Mouse (Mus musculus): ENCODE results near the gene Prkx.

The Prkx gene

DNA sequence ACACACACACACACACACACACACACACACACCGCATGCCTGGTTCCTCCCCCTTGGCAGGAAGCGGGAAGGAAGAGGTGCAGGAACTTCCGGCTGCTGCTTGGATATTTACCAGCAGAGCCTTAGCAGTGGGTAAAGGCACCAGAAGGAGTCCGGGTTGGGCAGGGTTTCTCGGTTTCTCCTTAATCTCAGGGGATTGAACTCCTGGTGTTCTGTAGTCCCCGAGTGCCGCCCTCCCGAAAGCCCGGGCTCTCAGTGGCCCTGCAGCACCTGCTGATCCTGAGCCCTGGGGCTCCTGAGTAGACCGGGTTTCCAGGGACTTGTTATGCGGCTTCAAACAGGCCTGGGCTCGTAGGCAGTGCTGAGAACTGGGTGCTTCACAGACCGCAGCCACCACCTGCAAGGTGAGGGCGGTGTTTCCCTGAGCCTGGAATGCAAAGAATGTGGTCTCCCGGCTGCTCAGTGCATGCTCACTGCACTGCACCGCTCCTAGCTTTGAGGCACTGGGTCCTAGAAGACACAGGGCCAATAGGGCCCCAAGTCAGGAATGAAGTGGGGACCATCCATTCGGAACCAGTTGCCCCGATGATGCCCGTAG lies at the start of gene Prkx:
Gene Prkx (minus strand): TSS at position 41 of the 598 bp plus-strand sequence.
- DNase-seq, result peak; percentile 58 to 70

GRCm38 (mm10) chrX:77812031-77812430 lies 16.0 kb upstream of the Prkx start:
- DNase-seq, result no peak

GRCm38 (mm10) chrX:77810608-77811206 lies 14.6 kb upstream of the Prkx start:
- peak; percentile 57 to 63 for DNase-seq

DNA sequence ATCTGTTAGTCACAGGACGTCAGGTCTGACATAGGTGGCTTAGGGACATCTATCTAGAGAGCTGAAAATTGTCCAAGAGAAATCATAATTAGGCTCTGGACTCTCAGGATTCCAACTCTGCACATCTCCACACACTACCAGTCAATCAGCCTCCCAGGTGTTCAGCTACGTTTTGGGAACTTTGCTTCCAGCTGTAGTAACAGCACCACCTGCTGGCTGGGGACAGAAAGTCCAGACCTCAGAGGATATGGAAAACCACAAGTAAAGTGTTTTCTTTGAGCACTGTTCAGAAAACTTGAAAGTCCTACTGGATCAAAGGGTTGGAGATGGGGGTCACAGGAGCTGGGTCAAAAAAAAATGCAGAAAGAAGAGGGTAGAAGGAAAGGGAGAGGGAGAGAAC lies 12.5 kb upstream of the Prkx start:
- DNase-seq, result peak; percentile 29 to 32

GRCm38 (mm10) chrX:77802293-77802692 lies 6.2 kb upstream of the Prkx start:
- DNase-seq, result no peak

- no peak for DNase-seq
Observed at GRCm38 (mm10) chrX:77801543-77801942, 5.5 kb upstream of the Prkx start.

GRCm38 (mm10) chrX:77799554-77799953 lies 3.5 kb upstream of the Prkx start:
- DNase-seq, result no peak

DNA sequence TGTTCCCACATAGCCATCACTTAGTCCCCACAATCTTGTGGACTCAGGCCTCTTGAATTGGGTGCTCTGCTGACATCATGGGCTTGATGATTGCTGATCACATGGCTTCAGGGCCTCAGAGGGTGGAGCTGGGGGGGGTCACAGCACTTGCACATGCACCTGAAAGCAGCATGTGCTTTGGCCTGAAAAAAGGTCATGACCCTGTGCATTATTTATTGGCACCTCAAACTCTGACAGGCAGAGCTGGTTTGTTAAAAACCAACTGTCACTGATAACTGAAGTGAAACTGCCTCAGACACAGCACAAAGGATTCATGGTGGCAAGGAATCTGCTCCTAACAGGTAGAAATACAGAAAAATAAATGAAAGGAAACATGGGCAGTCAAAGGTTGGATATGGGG lies 1.7 kb upstream of the Prkx start:
- no peak for DNase-seq

DNA sequence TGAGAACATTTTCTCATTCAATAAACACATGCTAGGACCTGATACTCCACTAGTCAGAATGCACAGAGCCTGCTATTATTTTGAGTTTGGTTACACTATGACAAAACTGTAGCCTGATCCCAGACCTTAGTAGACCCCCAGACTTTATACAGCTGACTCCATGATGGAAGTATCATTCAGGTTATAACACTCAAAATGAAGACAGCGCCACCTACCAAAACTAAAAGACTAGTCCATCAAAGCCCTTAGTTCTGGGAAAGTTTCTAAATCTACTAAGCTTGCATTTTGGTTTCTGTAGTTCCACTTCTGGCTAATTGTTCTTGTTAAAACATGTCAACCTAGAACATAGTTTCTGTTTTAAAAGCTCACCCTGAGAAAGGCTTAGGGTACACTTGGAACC lies 838 bp upstream of the Prkx start:
- DNase-seq, result no peak

- peak; percentile 87 to 89 for DNase-seq
Observed at GRCm38 (mm10) chrX:77795858-77796174, 262 bp downstream of the Prkx start.

GRCm38 (mm10) chrX:77794962-77795857 lies 868 bp downstream of the Prkx start:
- DNase-seq, result peak in 1 of 2 experiments; percentile 18

GRCm38 (mm10) chrX:77788675-77789074 lies 7.4 kb downstream of the Prkx start:
- no peak for DNase-seq

DNA sequence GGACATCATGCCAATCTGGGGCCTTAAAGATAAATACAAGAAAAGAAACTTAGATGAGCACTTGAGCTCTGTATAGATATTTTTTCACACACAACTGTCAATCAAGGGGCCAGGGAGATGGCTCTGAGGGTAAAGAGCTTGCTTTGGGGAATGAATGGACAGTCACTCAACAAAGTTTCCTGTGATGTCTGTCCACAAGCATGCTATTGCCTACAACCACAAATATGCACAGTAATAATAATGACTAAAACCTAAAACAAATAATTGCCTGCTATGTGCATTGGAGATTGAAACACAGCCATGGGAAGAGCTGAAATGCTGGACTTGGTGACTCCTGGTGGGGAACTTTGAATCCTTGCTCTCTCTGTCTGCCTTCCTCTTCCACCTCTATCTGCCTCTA lies 9.7 kb downstream of the Prkx start:
- DNase-seq, result no peak

DNA sequence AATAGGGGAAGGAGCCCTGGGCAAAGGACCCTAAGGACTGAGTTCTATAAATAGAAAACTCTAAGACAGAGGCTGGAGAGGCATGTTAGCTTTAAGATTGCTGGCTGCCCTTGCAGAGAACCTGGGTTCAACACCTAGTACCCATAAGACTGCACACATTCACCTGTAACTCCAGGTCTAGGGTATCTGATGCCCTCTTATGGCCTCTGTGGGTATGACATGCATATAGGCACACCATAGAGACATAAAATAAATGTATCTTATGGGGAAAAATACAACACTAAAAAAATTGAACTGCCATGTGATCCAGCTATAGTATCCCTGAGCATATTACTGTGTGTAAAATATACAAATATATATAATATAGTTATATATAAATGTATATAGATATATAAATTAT lies 18.3 kb downstream of the Prkx start:
- DNase-seq, result no peak

GRCm38 (mm10) chrX:77765153-77765552 lies 30.9 kb downstream of the Prkx start:
- DNase-seq, result no peak

GRCm38 (mm10) chrX:77744260-77744659 lies 51.8 kb downstream of the Prkx start:
- peak in 1 of 2 experiments; percentile 3 for DNase-seq

DNA sequence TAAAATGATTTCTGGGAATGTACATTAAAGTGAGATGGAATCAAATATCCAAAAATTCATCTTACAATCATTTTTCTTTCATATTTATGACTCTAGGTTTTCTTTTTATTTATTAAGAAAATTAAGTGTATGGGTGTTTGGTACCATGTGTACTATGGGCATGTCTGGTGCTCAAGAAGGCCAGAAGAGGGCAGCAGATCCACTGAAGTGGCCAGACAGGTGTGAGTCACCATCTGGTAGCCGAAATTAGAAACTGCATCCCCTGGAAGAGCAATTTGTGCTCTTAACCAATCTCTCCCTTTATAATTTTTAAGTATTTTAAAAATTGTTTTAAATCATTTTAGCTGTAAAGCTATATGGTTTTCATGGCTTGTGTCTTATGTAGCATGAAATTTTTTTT lies 54.7 kb downstream of the Prkx start:
- peak; percentile 16 to 21 for DNase-seq

GRCm38 (mm10) chrX:77733930-77734536 lies 62.0 kb downstream of the Prkx start:
- no peak for DNase-seq

DNA sequence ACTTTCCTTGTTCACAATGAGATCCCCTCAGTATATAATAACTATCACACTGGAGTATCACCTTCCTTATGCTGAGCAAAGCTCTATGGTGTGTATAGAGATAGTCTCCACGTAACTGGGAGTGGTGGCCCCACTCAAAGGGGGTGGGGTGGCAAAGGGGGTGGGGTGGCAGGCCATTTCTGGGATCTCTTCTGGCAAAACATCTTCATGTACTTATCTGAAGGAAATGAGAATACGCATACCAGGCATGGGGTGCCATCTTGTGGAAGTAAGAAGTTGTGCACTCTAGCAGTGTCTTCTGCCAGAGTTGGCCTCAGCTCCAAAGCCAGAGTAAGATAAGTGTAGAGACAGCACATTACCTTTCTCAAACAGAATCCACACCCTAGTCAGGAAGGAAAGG lies 75.8 kb downstream of the Prkx start:
- peak; percentile 8 to 17 for DNase-seq
